ENCODE assay signal across 9 mouse cellular contexts in genomic region chr8:94876820-94877219, GRCm38 (mm10). TPM values are rescaled to one million over a fixed set of nuclear protein-coding genes. Genes with fewer than 3 reads are reported as not detected.
DNase-seq lines count a peak whose midpoint lies in the region; ATAC-seq and TF ChIP-seq lines count a peak whose summit lies in the region.
"Had no signal": no experiment of that assay in that cellular context is flagged by ENCODE, and none has a peak within 500 bp of the region (broad histone marks: within the 10 kb centered on the region; RNA-seq: fewer than 3 reads in every experiment).

No protein-coding gene starts in this region.

- H3K9me3 ChIP-seq in heart, embryonic 13.5 days, result no peaks in the 10 kb centered on the region
- H3K9me3 ChIP-seq in E14TG2a.4 (ENCODE audit: low read length), result no peaks in the 10 kb centered on the region
- no peaks in the 10 kb centered on the region for H3K9me3 ChIP-seq in embryonic facial prominence, embryonic 13.5 days
- H3K9me3 ChIP-seq in liver, embryonic 16.5 days (replicated peaks; ENCODE audit: control insufficient read depth, low read length), result no peaks in the 10 kb centered on the region
- H3K9me3 ChIP-seq: megakaryocyte, embryonic 14.5 days had no signal

- H3K36me3 ChIP-seq in heart, embryonic 13.5 days, result no peaks in the 10 kb centered on the region
- H3K36me3 ChIP-seq in E14TG2a.4 (ENCODE audit: insufficient read depth, low read length), result no peaks in the 10 kb centered on the region
- no peaks in the 10 kb centered on the region for H3K36me3 ChIP-seq in embryonic facial prominence, embryonic 13.5 days
- H3K36me3 ChIP-seq in liver, embryonic 16.5 days (ENCODE audit: control insufficient read depth, insufficient read depth), result no peaks in the 10 kb centered on the region
- H3K36me3 ChIP-seq in thymus, adult 2 months (ENCODE audit: control insufficient read depth, insufficient read depth, low read length), result no peaks in the 10 kb centered on the region

- H3K9ac ChIP-seq in heart, embryonic 13.5 days, result no peak overlapping the region; the same call in 1 of the 2 replicates
- no peak overlapping the region for H3K9ac ChIP-seq in embryonic facial prominence, embryonic 13.5 days
- H3K9ac ChIP-seq in liver, embryonic 16.5 days (ENCODE audit: low read depth, low read length), result peak overlapping the region; percentile 52

- no peak for DNase-seq in heart, postnatal 36 days
- no peak for DNase-seq in layer of hippocampus, postnatal 25 days (ENCODE audit: extremely low spot score in 1 of 2, low spot score in 1 of 2)
- DNase-seq in kidney, postnatal 14 days, result no peak
- no peak for DNase-seq in thymus, adult 2 months

- H3K4me3 ChIP-seq in heart, embryonic 13.5 days, result no peak overlapping the region
- peak overlapping the region; percentile 81 for H3K4me3 ChIP-seq in E14TG2a.4 (replicated peaks; ENCODE audit: low read length)
- no peak overlapping the region for H3K4me3 ChIP-seq in embryonic facial prominence, embryonic 13.5 days
- H3K4me3 ChIP-seq in liver, embryonic 16.5 days (ENCODE audit: low read depth, low read length), result no peak overlapping the region
- no peak overlapping the region for H3K4me3 ChIP-seq in thymus, adult 2 months (ENCODE audit: control insufficient read depth, insufficient read depth, low read length)

- 54% methylated on average over 3 of the region's 3 CpGs for WGBS in heart, embryonic 13.5 days
- WGBS in embryonic facial prominence, embryonic 13.5 days, result 33% methylated on average over 3 of the region's 3 CpGs
- 35% methylated on average over 3 of the region's 3 CpGs for WGBS in liver, embryonic 16.5 days (ENCODE audit: insufficient replicate concordance)
- 59% methylated on average over 3 of the region's 3 CpGs for WGBS in thymus, adult 2 months

- H3K27ac ChIP-seq in heart, embryonic 13.5 days (replicated peaks), result peak overlapping the region; percentile 57
- peak overlapping the region; percentile 16; the same call in 1 of the 2 replicates for H3K27ac ChIP-seq in embryonic facial prominence, embryonic 13.5 days
- H3K27ac ChIP-seq in liver, embryonic 16.5 days (ENCODE audit: low read length), result peak overlapping the region; percentile 85
- no peak overlapping the region for H3K27ac ChIP-seq in thymus, adult 2 months (ENCODE audit: control insufficient read depth, insufficient read depth, low read length)

- TF ChIP-seq CTCF in E14TG2a.4 (conservative IDR thresholded peaks at IDR 0.05; ENCODE audit: low read length), result no peak
- no peak for TF ChIP-seq CTCF in thymus, adult 2 months (IDR thresholded peaks at IDR 0.05; ENCODE audit: borderline replicate concordance, control insufficient read depth, extremely low read depth, insufficient read depth, low read length, poor library complexity)

- no peaks in the 10 kb centered on the region for H3K27me3 ChIP-seq in heart, embryonic 13.5 days (replicated peaks)
- peaks cover 21% of the 10 kb centered on the region for H3K27me3 ChIP-seq in E14TG2a.4 (ENCODE audit: insufficient read depth, low read length)
- peaks cover 9% of the 10 kb centered on the region for H3K27me3 ChIP-seq in embryonic facial prominence, embryonic 13.5 days
- H3K27me3 ChIP-seq in liver, embryonic 16.5 days (ENCODE audit: control insufficient read depth, insufficient read depth, low read depth, low read length), result peaks cover 11% of the 10 kb centered on the region
- H3K27me3 ChIP-seq in thymus, adult 2 months (ENCODE audit: control insufficient read depth, insufficient read depth, low read length), result no peaks in the 10 kb centered on the region

- H3K4me2 ChIP-seq in heart, embryonic 13.5 days, result peak overlapping the region; percentile 99
- peak overlapping the region; percentile 94; the same call in 1 of the 2 replicates for H3K4me2 ChIP-seq in embryonic facial prominence, embryonic 13.5 days
- peak overlapping the region; percentile 89 for H3K4me2 ChIP-seq in liver, embryonic 16.5 days (ENCODE audit: low read depth, low read length)

- peaks cover 37% of the 10 kb centered on the region for H3K4me1 ChIP-seq in heart, embryonic 13.5 days
- H3K4me1 ChIP-seq in E14TG2a.4 (replicated peaks; ENCODE audit: low read depth, low read length), result peaks cover 29% of the 10 kb centered on the region
- peaks cover 34% of the 10 kb centered on the region for H3K4me1 ChIP-seq in embryonic facial prominence, embryonic 13.5 days
- H3K4me1 ChIP-seq in liver, embryonic 16.5 days (ENCODE audit: control insufficient read depth, low read depth, low read length), result peaks cover 28% of the 10 kb centered on the region
- peaks cover 15% of the 10 kb centered on the region for H3K4me1 ChIP-seq in thymus, adult 2 months (replicated peaks; ENCODE audit: control insufficient read depth, insufficient read depth, low read length)

- TF ChIP-seq POLR2A in thymus, adult 2 months (IDR thresholded peaks at IDR 0.05; ENCODE audit: control insufficient read depth, extremely low read depth, insufficient read depth, low read length, poor library complexity), result no peak

- intact Hi-C loops in heart, postnatal 36 days (cut with DNase I), result no loop called here

- ATAC-seq in heart, embryonic 13.5 days (ENCODE audit: extremely low read depth, insufficient number of reproducible peaks, low FRiP score, low TSS enrichment), result no peak
- no peak for ATAC-seq in embryonic facial prominence, embryonic 13.5 days (ENCODE audit: insufficient number of reproducible peaks, insufficient read depth, low FRiP score, low TSS enrichment, low read depth)
- ATAC-seq in liver, embryonic 16.5 days (ENCODE audit: low read depth), result no peak

RNA-seq across cellular contexts. Expression of gene Dok4, which starts 0.7 kb away (rescaled TPM):
- polyA plus RNA-seq in heart, embryonic 13.5 days (2015; fragmentation: Nextera tagmentation; extraction: Ambion mirVana), result 35.5 and 38.2 TPM in 2 replicates
- 10 to 100 TPM; 16.6 to 20.4 TPM for total RNA-seq in heart, postnatal 36 days (2021)
- polyA plus RNA-seq in embryonic facial prominence, embryonic 13.5 days (2015; fragmentation: Nextera tagmentation; extraction: Ambion mirVana), result 23.2 and 23.7 TPM in 2 replicates
- 7.8 and 9.4 TPM in 2 replicates for polyA plus RNA-seq in liver, embryonic 16.5 days (2015; fragmentation: Nextera tagmentation; extraction: Ambion mirVana)
- total RNA-seq in layer of hippocampus, postnatal 25 days (2021), result 10 to 100 TPM; 31.2 to 32.7 TPM
- polyA plus RNA-seq in thymus, adult 2 months (2012; rRNA removed), result 3.1 and 4.9 TPM in 2 replicates

RNA-seq across cellular contexts. Expression of gene Polr2c, which starts 19.6 kb away (rescaled TPM):
- 107 and 129 TPM in 2 replicates for polyA plus RNA-seq in heart, embryonic 13.5 days (2015; fragmentation: Nextera tagmentation; extraction: Ambion mirVana)
- 10 to 100 TPM; 69.1 to 69.9 TPM for total RNA-seq in heart, postnatal 36 days (2021)
- polyA plus RNA-seq in embryonic facial prominence, embryonic 13.5 days (2015; fragmentation: Nextera tagmentation; extraction: Ambion mirVana), result 152 and 159 TPM in 2 replicates
- 65.7 and 67.0 TPM in 2 replicates for polyA plus RNA-seq in liver, embryonic 16.5 days (2015; fragmentation: Nextera tagmentation; extraction: Ambion mirVana)
- 10 to 100 TPM; 65.6 to 67.4 TPM for total RNA-seq in layer of hippocampus, postnatal 25 days (2021)
- polyA plus RNA-seq in thymus, adult 2 months (2012; rRNA removed), result 146 and 160 TPM in 2 replicates

RNA-seq across cellular contexts. Expression of gene Ciapin1, which starts 38.7 kb away (rescaled TPM):
- polyA plus RNA-seq in heart, embryonic 13.5 days (2015; fragmentation: Nextera tagmentation; extraction: Ambion mirVana), result 90.9 and 98.2 TPM in 2 replicates
- total RNA-seq in heart, postnatal 36 days (2021), result 10 to 100 TPM; 73.7 to 91.4 TPM
- polyA plus RNA-seq in embryonic facial prominence, embryonic 13.5 days (2015; fragmentation: Nextera tagmentation; extraction: Ambion mirVana), result 109 and 123 TPM in 2 replicates
- 37.5 TPM in 2 replicates for polyA plus RNA-seq in liver, embryonic 16.5 days (2015; fragmentation: Nextera tagmentation; extraction: Ambion mirVana)
- total RNA-seq in layer of hippocampus, postnatal 25 days (2021), result 10 to 100 TPM; 70.8 to 71.9 TPM
- polyA plus RNA-seq in thymus, adult 2 months (2012; rRNA removed), result 49.2 and 53.5 TPM in 2 replicates

RNA-seq across cellular contexts. Expression of gene Coq9, which starts 38.7 kb away (rescaled TPM):
- 133 and 142 TPM in 2 replicates for polyA plus RNA-seq in heart, embryonic 13.5 days (2015; fragmentation: Nextera tagmentation; extraction: Ambion mirVana)
- 100 to 1,000 TPM; 536 to 626 TPM for total RNA-seq in heart, postnatal 36 days (2021)
- 61.8 and 65.9 TPM in 2 replicates for polyA plus RNA-seq in embryonic facial prominence, embryonic 13.5 days (2015; fragmentation: Nextera tagmentation; extraction: Ambion mirVana)
- 55.3 and 61.8 TPM in 2 replicates for polyA plus RNA-seq in liver, embryonic 16.5 days (2015; fragmentation: Nextera tagmentation; extraction: Ambion mirVana)
- total RNA-seq in layer of hippocampus, postnatal 25 days (2021), result 10 to 100 TPM; 81.5 to 96.6 TPM
- 166 and 176 TPM in 2 replicates for polyA plus RNA-seq in thymus, adult 2 months (2012; rRNA removed)

RNA-seq across cellular contexts. Expression of gene Ccdc102a, which starts 41.1 kb away (rescaled TPM):
- 18.2 and 18.7 TPM in 2 replicates for polyA plus RNA-seq in heart, embryonic 13.5 days (2015; fragmentation: Nextera tagmentation; extraction: Ambion mirVana)
- total RNA-seq in heart, postnatal 36 days (2021), result 1 to 10 TPM; 6.8 to 6.9 TPM
- polyA plus RNA-seq in embryonic facial prominence, embryonic 13.5 days (2015; fragmentation: Nextera tagmentation; extraction: Ambion mirVana), result 38.0 and 40.7 TPM in 2 replicates
- polyA plus RNA-seq in liver, embryonic 16.5 days (2015; fragmentation: Nextera tagmentation; extraction: Ambion mirVana), result 1.4 and 1.6 TPM in 2 replicates
- total RNA-seq in layer of hippocampus, postnatal 25 days (2021), result 1 to 10 TPM; 2.0 to 2.3 TPM
- polyA plus RNA-seq in thymus, adult 2 months (2012; rRNA removed), result 6.8 and 7.2 TPM in 2 replicates
